Mouse (Mus musculus): ENCODE measurements around the gene Mcrs1.

Gene Mcrs1

GRCm38 (mm10) chr15:99198761-99199160 lies 53.0 kb downstream of the Mcrs1 start:
- DNase-seq, result peak; percentile 63

- DNase-seq, result peak; percentile 17
Observed at GRCm38 (mm10) chr15:99195043-99195442, 56.7 kb downstream of the Mcrs1 start.

GRCm38 (mm10) chr15:99194358-99194757 lies 57.4 kb downstream of the Mcrs1 start:
- no peak for DNase-seq

Data from lung, postnatal 36 days (tissue).